Mouse (Mus musculus): ENCODE measurements around the gene Golga5.

DNA sequence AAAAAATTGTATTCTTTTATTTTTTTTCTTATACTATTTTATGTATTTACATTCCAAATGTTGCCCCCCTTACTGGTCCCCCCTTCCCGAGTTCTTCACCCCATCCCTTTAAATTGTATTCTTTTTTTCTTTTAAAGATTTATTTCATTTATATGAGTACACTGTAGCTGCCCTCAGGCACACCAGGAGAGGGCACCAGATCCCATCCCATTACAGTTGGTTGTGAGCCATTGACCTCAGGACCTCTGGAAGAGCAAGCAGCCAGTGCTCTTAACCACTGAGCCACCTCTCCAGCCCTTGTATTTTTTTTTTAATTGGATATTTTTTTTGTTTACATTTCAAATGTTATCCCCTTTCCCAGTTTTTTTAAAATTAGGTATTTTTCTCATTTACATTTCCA is 799 bp upstream of the Golga5 start:
- TF ChIP-seq CTCF (IDR thresholded peaks at IDR 0.05; ENCODE audit: borderline replicate concordance, insufficient read depth, low read depth, low read length), result peak; percentile 47; the same call in 1 of the 2 replicates
- no peak for TF ChIP-seq POLR2A (IDR thresholded peaks at IDR 0.05; ENCODE audit: borderline replicate concordance, insufficient read depth, low read length)

Measured in cerebellum, adult 2 months (tissue).